Comparison of ENCODE assay signal across 20 mouse cellular contexts in the genomic region with DNA sequence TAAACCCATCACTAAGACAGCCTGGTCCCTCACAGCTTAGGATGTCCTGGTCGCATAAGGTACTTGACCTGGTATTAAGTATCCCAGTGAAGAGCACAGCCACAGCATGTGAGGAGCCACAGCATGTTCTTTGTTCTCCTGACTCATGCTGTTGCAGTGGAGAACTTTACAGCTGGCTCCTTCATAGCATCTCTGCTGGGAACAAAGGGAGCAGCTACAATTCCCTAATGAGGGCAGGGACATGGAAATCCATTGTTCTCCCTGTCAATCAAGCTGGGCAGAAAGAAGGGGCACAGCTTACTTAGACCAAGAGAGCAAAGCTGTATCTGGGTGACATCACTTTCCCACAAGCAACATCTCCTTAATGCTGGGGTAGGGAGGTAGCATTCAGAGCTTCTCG.
A peak's percentile ranks its signal among the peaks of the same experiment; 100 is the strongest.
DNase-seq lines count a peak whose midpoint lies in the region; ATAC-seq and TF ChIP-seq lines count a peak whose summit lies in the region.
"Had no signal": no experiment of that assay in that cellular context is flagged by ENCODE, and none has a peak within 500 bp of the region (broad histone marks: within the 10 kb centered on the region; RNA-seq: fewer than 3 reads in every experiment).

No protein-coding gene starts in this region.

- no peak overlapping the region for H3K9ac ChIP-seq in hindbrain, embryonic 12.5 days
- H3K9ac ChIP-seq in hindbrain, postnatal 0 days (replicated peaks; ENCODE audit: low read length) = no peak overlapping the region
- no peak overlapping the region for H3K9ac ChIP-seq in hindbrain, embryonic 13.5 days
- H3K9ac ChIP-seq: kidney, embryonic 15.5 days had no signal

- 43% methylated on average over 2 of the region's 2 CpGs for WGBS in hindbrain, embryonic 12.5 days
- WGBS in hindbrain, postnatal 0 days = 29% methylated on average over 2 of the region's 2 CpGs
- 23% methylated on average over 2 of the region's 2 CpGs for WGBS in hindbrain, embryonic 13.5 days

- H3K4me2 ChIP-seq in hindbrain, embryonic 12.5 days (replicated peaks) = no peak overlapping the region
- H3K4me2 ChIP-seq in hindbrain, postnatal 0 days (ENCODE audit: low read depth, low read length) = no peak overlapping the region
- H3K4me2 ChIP-seq in hindbrain, embryonic 13.5 days = no peak overlapping the region
- H3K4me2 ChIP-seq: heart, embryonic 11.5 days; kidney, embryonic 15.5 days had no signal

- H3K27ac ChIP-seq in hindbrain, embryonic 12.5 days = peak overlapping the region; percentile 44; the same call in 1 of the 2 replicates
- H3K27ac ChIP-seq in hindbrain, postnatal 0 days = no peak overlapping the region
- H3K27ac ChIP-seq in hindbrain, embryonic 13.5 days = peak overlapping the region; percentile 44; the same call in 1 of the 2 replicates
- H3K27ac ChIP-seq: kidney, embryonic 15.5 days had no signal

- no peak for TF ChIP-seq CTCF in hindbrain, postnatal 0 days (IDR thresholded peaks at IDR 0.05; ENCODE audit: low read depth)

- no peaks in the 10 kb centered on the region for H3K36me3 ChIP-seq in hindbrain, embryonic 12.5 days
- H3K36me3 ChIP-seq in hindbrain, postnatal 0 days (ENCODE audit: insufficient read depth, low read length) = no peaks in the 10 kb centered on the region
- H3K36me3 ChIP-seq in hindbrain, embryonic 13.5 days = no peaks in the 10 kb centered on the region
- H3K36me3 ChIP-seq: kidney, embryonic 15.5 days had no signal

- peak; percentile 71 for ATAC-seq in hindbrain, embryonic 12.5 days (ENCODE audit: low FRiP score)
- ATAC-seq in hindbrain, postnatal 0 days = no peak
- 0 out of 2 replicates have a peak, but pooled peaks have one; percentile 10 for ATAC-seq in hindbrain, embryonic 13.5 days (ENCODE audit: low FRiP score)
- ATAC-seq: activated CD4-positive, CD25-positive, alpha-beta regulatory T cell, adult 4 months; Patski had no signal

- no peak for DNase-seq in hindbrain, postnatal 0 days (ENCODE audit: low spot score)
- peak; percentile 14 for DNase-seq in embryo, embryonic 9.5 days (ENCODE audit: extremely low spot score)
- DNase-seq in retina, postnatal 1 day = peak; percentile 98
- no peak for DNase-seq in ovary, postnatal 36 days (ENCODE audit: low spot score)
- DNase-seq in spleen, adult 12 weeks (ENCODE audit: low spot score) = no peak
- DNase-seq: adrenal gland, postnatal 14 days; B cell, adult 2 months; cerebellum, adult 8-10 months; gastrocnemius, postnatal 36 days; heart, postnatal 14 days; left cerebral cortex, postnatal 4 days; lung, adult 2 months; lung, postnatal 4 days; thymus, adult 18-20 months had no signal

- no peaks in the 10 kb centered on the region for H3K9me3 ChIP-seq in hindbrain, embryonic 12.5 days (replicated peaks)
- no peaks in the 10 kb centered on the region for H3K9me3 ChIP-seq in hindbrain, postnatal 0 days (ENCODE audit: low read length)
- no peaks in the 10 kb centered on the region for H3K9me3 ChIP-seq in hindbrain, embryonic 13.5 days
- H3K9me3 ChIP-seq: kidney, embryonic 15.5 days had no signal

- H3K27me3 ChIP-seq in hindbrain, embryonic 12.5 days = no peaks in the 10 kb centered on the region; the same call in 1 of the 2 replicates
- no peaks in the 10 kb centered on the region for H3K27me3 ChIP-seq in hindbrain, postnatal 0 days (ENCODE audit: insufficient read depth, low read length)
- no peaks in the 10 kb centered on the region for H3K27me3 ChIP-seq in hindbrain, embryonic 13.5 days
- H3K27me3 ChIP-seq: kidney, embryonic 15.5 days had no signal

- H3K4me3 ChIP-seq in hindbrain, embryonic 12.5 days = no peak overlapping the region
- H3K4me3 ChIP-seq in hindbrain, postnatal 0 days (ENCODE audit: low read length) = no peak overlapping the region
- H3K4me3 ChIP-seq in hindbrain, embryonic 13.5 days = no peak overlapping the region
- H3K4me3 ChIP-seq: kidney, embryonic 15.5 days had no signal

- H3K4me1 ChIP-seq in hindbrain, embryonic 12.5 days = peaks cover 11% of the 10 kb centered on the region
- H3K4me1 ChIP-seq in hindbrain, postnatal 0 days (ENCODE audit: insufficient read depth, low read length) = peaks cover 8% of the 10 kb centered on the region; the same call in 1 of the 2 replicates
- peaks cover 17% of the 10 kb centered on the region for H3K4me1 ChIP-seq in hindbrain, embryonic 13.5 days (replicated peaks)
- H3K4me1 ChIP-seq: kidney, embryonic 15.5 days had no signal

Comparison
In these comparisons a context has a peak if more than half of its experiments do, and no peak if none do; other contexts are left out.
1. DNase-seq: peak in embryo, embryonic 9.5 days (single experiment) and retina, postnatal 1 day (single experiment); none in hindbrain, postnatal 0 days (single experiment), ovary, postnatal 36 days (single experiment) and spleen, adult 12 weeks (single experiment).